Mouse (Mus musculus) myocyte (in vitro differentiated cells): ENCODE data around the gene Rasgrp2. TPM values are rescaled to one million over a fixed set of nuclear protein-coding genes. Genes with fewer than 3 reads are reported as not detected.

Experiments used
- H3K27me3 ChIP-seq: one replicate; pipeline ENCODE4 v1.6.1; 2011; ENCODE audit not compliant: control insufficient read depth, insufficient read depth, insufficient read length
- H3K36me3 ChIP-seq: one replicate; pipeline ENCODE4 v1.6.1; 2011; ENCODE audit not compliant: control insufficient read depth, insufficient read depth
- H3K4me2 ChIP-seq: one replicate; pipeline ENCODE4 v1.6.1; 2011; ENCODE audit warnings: low read depth, control low read depth
- H3K4me3 ChIP-seq: one replicate; pipeline ENCODE4 v1.5.1; 2011; ENCODE audit warnings: mild to moderate bottlenecking, control low read depth, moderate library complexity
- H3K79me2 ChIP-seq: one replicate; pipeline ENCODE4 v1.6.1; 2011; ENCODE audit not compliant: control insufficient read depth, insufficient read depth
- H3ac ChIP-seq: one replicate; pipeline ENCODE4 v1.6.1; 2011; ENCODE audit not compliant: control insufficient read depth, insufficient read length
- CEBPB ChIP-seq: IDR thresholded peaks from 2 replicates; pipeline ENCODE4 v1.6.1; 2011; ENCODE audit warnings: mild to moderate bottlenecking, moderate library complexity; ENCODE audit not compliant: poor library complexity, insufficient read depth, severe bottlenecking
- E2F4 ChIP-seq: IDR thresholded peaks from one replicate; pipeline ENCODE4 v1.6.1; 2011; ENCODE audit warnings: mild to moderate bottlenecking, control low read depth, moderate library complexity; ENCODE audit not compliant: insufficient read depth
- MAX ChIP-seq: IDR thresholded peaks from one replicate; pipeline ENCODE4 v1.6.1; 2011; ENCODE audit warnings: low read depth, mild to moderate bottlenecking, control low read depth
- MYOD1 ChIP-seq, 3 experiments: IDR thresholded peaks; one replicate each; pipeline ENCODE4 v1.6.1; 2011; ENCODE audit warnings: control low read depth in 2 of 3, low read depth in 2 of 3, mild to moderate bottlenecking in 2 of 3, moderate library complexity in 1 of 3; ENCODE audit not compliant: insufficient read length in 2 of 3, control insufficient read depth in 1 of 3
- MYOG ChIP-seq, 3 experiments: IDR thresholded peaks; one replicate each; pipeline ENCODE4 v1.6.1; 2011; ENCODE audit warnings: control low read depth in 2 of 3, low read depth in 2 of 3, mild to moderate bottlenecking in 2 of 3; ENCODE audit not compliant: insufficient read length in 2 of 3, control insufficient read depth in 1 of 3, insufficient read depth in 1 of 3
- POLR2A ChIP-seq: IDR thresholded peaks from one replicate; pipeline ENCODE4 v1.6.1; 2011; ENCODE audit warnings: low read depth, mild to moderate bottlenecking, control low read depth, moderate library complexity; ENCODE audit not compliant: insufficient read length
- POLR2AphosphoS2 ChIP-seq: IDR thresholded peaks from one replicate; pipeline ENCODE4 v1.6.1; 2011; ENCODE audit warnings: low read depth, control low read depth; ENCODE audit not compliant: insufficient read length
- REST ChIP-seq: IDR thresholded peaks from one replicate; pipeline ENCODE4 v1.6.1; 2011; ENCODE audit warnings: mild to moderate bottlenecking, control low read depth, moderate library complexity; ENCODE audit not compliant: insufficient read depth, insufficient read length
- SRF ChIP-seq: IDR thresholded peaks from one replicate; pipeline ENCODE4 v1.6.1; 2011; ENCODE audit warnings: low read depth; ENCODE audit not compliant: control insufficient read depth, insufficient read length
- TCF12 ChIP-seq: IDR thresholded peaks from one replicate; pipeline ENCODE4 v1.6.1; 2011; ENCODE audit warnings: mild to moderate bottlenecking, control low read depth; ENCODE audit not compliant: poor library complexity, insufficient read depth, severe bottlenecking
- TCF3 ChIP-seq: IDR thresholded peaks from one replicate; pipeline ENCODE4 v1.6.1; 2011; ENCODE audit warnings: low read depth, control low read depth; ENCODE audit not compliant: insufficient read length
- USF1 ChIP-seq: IDR thresholded peaks from one replicate; pipeline ENCODE4 v1.6.1; 2011; ENCODE audit warnings: low read depth, mild to moderate bottlenecking, control low read depth, moderate library complexity
- polyA plus RNA-seq: library from polyadenylated mRNA; unstranded; fragments of >200 nt; fragmentation: generic; extraction: Trizol; gene quantifications from one replicate; pipeline ENCODE4 v1.2.1, GENCODE M21; 2012; ENCODE audit warnings: missing spikeins

Rasgrp2 gene
- polyA plus RNA-seq, 1 experiment = 8.0 TPM

DNA sequence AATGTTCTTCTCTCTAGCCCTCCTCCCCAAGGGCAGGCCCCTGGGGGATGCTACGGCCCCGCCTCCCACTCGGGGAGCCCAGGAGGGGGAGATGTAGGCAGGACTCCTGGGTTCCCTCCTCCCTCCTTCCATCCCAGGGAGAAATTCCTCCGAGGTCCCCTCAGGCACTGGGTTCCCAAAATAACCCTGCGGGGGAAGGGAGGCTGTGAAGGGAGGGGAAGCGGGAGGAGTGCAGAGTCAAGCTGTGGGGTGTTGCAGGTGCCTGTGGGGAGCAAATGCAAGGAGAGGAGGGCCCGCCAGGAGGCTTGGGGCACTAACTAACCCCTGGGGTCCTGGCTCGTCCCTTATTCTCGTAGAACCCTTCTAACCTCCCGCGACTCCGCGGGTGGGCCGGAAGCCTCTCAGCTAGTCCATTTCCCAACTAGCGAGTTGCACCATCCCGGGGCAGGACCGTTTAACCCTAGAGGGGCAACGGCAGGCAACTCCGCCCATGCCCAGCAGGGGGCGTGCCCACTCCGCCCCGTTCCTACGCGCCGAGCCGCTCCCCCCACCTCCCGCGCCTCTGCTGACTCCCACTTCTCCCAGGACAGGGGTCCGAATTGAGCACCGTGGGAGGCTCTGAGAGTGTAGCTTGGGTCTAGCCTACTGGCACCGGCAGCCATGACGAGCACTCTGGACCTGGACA lies 2.1 kb downstream of the Rasgrp2 start:
- H3K4me3 ChIP-seq = no peak overlapping the region
- H3K79me2 ChIP-seq = no peaks in the 10 kb centered on the region
- H3K4me2 ChIP-seq = peak overlapping the region; percentile 61
- H3K27me3 ChIP-seq = peaks cover 44% of the 10 kb centered on the region
- no peaks in the 10 kb centered on the region for H3K36me3 ChIP-seq
- no peak overlapping the region for H3ac ChIP-seq
- TF ChIP-seq MAX (no peak), SRF (no peak), POLR2AphosphoS2 (no peak), E2F4 (no peak), USF1 (no peak), REST (no peak), POLR2A (no peak)

DNA sequence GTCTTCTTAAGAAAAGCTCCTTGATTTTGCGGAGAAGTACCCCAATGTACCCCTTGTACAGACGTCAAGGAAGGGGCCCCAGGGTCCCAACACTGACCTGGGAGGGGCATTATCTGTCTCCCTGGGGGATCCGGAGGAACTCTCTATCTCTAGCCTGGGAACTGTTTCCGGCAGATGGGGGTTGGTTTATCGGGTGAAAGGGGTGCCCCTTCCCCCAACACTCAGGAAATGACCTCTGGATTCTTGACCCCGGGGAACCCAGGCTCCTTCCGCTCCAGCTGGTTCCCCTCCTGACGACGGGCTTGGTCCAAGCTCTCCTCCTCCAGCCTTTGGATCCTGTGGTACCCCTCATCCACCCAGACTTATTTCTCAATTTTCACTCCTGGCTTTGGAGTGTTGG lies 2.8 kb downstream of the Rasgrp2 start:
- Histone ChIP-seq H3ac (no peak overlapping the region), H3K4me2 (peak overlapping the region; percentile 61), H3K79me2 (no peaks in the 10 kb centered on the region), H3K27me3 (peaks cover 49% of the 10 kb centered on the region), H3K36me3 (no peaks in the 10 kb centered on the region), H3K4me3 (no peak overlapping the region)
- no peak for TF ChIP-seq USF1
- no peak for TF ChIP-seq MYOD1 (IDR thresholded peaks at IDR 0.05; ENCODE audit: control insufficient read depth in 1 of 3, insufficient read length in 2 of 3, low read depth in 2 of 3)
- no peak for TF ChIP-seq CEBPB
- no peak for TF ChIP-seq TCF3
- no peak for TF ChIP-seq MYOG (IDR thresholded peaks at IDR 0.05; ENCODE audit: control insufficient read depth in 1 of 3, insufficient read depth in 1 of 3, insufficient read length in 2 of 3, low read depth in 2 of 3)
- no peak for TF ChIP-seq TCF12
- TF ChIP-seq MAX = no peak
- no peak for TF ChIP-seq POLR2A
- no peak for TF ChIP-seq SRF
- TF ChIP-seq E2F4 = no peak
- TF ChIP-seq REST = no peak
- TF ChIP-seq POLR2AphosphoS2 = no peak

DNA sequence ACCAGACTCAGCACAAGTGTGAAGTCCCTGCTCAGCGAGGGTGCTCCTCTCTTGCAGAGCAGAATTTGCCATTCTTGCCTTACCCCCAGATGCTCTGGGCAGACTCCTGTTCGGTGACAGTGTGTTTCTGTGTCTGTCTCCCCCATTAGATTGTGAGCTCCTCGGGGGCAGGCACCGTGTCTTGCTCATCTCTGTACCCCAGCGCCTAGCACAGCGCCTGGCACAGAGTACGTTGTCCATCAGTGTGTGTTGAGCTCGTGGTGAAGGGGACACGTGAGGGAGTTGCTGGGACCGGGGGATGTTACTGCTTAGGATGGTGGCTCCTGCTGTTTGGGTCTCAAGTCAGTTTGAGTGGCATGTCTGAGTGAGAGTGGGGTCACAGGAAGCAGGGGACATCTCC lies 4.7 kb downstream of the Rasgrp2 start:
- H3ac ChIP-seq = no peak overlapping the region
- no peak overlapping the region for H3K4me2 ChIP-seq
- H3K4me3 ChIP-seq = no peak overlapping the region
- no peak for TF ChIP-seq CEBPB
- TF ChIP-seq USF1 = no peak
- TF ChIP-seq POLR2AphosphoS2 = no peak
- no peak for TF ChIP-seq TCF12
- TF ChIP-seq TCF3 = no peak
- no peak for TF ChIP-seq SRF
- TF ChIP-seq MYOD1 (IDR thresholded peaks at IDR 0.05; ENCODE audit: control insufficient read depth in 1 of 3, insufficient read length in 2 of 3, low read depth in 2 of 3) = no peak
- no peak for TF ChIP-seq MYOG (IDR thresholded peaks at IDR 0.05; ENCODE audit: control insufficient read depth in 1 of 3, insufficient read depth in 1 of 3, insufficient read length in 2 of 3, low read depth in 2 of 3)
- TF ChIP-seq POLR2A = no peak
- TF ChIP-seq MAX = no peak
- no peak for TF ChIP-seq E2F4
- H3K79me2 ChIP-seq = no peaks in the 10 kb centered on the region
- no peaks in the 10 kb centered on the region for H3K36me3 ChIP-seq
- peaks cover 65% of the 10 kb centered on the region for H3K27me3 ChIP-seq

DNA sequence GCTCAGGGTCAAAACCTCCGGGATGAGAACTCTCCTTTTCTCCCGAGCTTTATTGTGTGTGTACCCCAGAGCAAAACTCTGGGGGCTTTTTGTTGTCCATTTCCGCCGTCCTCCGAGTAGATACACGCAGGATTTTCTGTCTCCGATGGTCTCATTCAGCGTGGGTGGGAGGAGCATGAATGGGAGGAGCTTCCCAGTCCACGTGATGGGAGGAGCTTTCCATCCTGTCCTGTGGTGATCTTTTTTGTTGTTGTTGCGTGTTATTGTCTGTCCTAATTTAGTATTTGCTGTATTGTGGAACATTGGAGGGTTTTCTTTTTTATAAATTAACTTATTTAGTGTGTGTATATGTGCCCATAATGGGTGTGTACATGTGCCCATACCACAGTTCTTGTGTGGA lies 6.3 kb downstream of the Rasgrp2 start:
- Histone ChIP-seq H3ac (no peak overlapping the region), H3K4me2 (no peak overlapping the region), H3K4me3 (no peak overlapping the region), H3K27me3 (peaks cover 70% of the 10 kb centered on the region), H3K79me2 (no peaks in the 10 kb centered on the region), H3K36me3 (no peaks in the 10 kb centered on the region)
- no peak for TF ChIP-seq MAX
- TF ChIP-seq POLR2AphosphoS2 = no peak
- TF ChIP-seq USF1 = no peak
- TF ChIP-seq E2F4 = no peak

DNA sequence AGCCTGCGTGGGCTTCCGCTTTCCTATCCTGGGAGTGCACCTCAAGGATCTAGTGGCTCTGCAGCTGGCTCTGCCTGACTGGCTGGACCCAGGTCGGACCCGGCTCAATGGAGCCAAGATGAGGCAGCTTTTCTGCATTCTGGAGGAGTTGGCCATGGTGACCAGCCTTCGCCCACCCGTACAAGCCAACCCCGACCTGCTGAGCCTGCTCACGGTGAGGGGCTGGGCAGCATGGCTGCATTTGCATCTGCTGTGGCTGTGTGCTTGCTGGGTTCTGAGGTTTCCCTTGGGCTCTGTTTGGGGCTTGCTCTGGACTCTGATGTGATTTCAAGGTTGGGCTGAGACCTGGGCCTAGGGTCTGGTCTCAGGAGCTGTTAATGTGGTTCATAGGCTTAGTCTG lies 8.0 kb downstream of the Rasgrp2 start:
- TF ChIP-seq MYOG (IDR thresholded peaks at IDR 0.05; ENCODE audit: control insufficient read depth in 1 of 3, insufficient read depth in 1 of 3, insufficient read length in 2 of 3, low read depth in 2 of 3) (no peak), E2F4 (no peak), MYOD1 (IDR thresholded peaks at IDR 0.05; ENCODE audit: control insufficient read depth in 1 of 3, insufficient read length in 2 of 3, low read depth in 2 of 3) (no peak), POLR2A (no peak), TCF3 (no peak), CEBPB (no peak), MAX (no peak)
- peaks cover 66% of the 10 kb centered on the region for H3K27me3 ChIP-seq

More for the DNA sequence above, 8.0 kb downstream of the Rasgrp2 start:
- Histone ChIP-seq H3ac (no peak overlapping the region), H3K4me2 (no peak overlapping the region), H3K79me2 (no peaks in the 10 kb centered on the region), H3K36me3 (no peaks in the 10 kb centered on the region), H3K4me3 (no peak overlapping the region)
